Mouse (Mus musculus) olfactory bulb, adult 2 months (tissue): ENCODE measurements around the gene Atp5d. TPM values are rescaled to one million over a fixed set of nuclear protein-coding genes. Genes with fewer than 3 reads are reported as not detected.
A peak's percentile ranks its signal among the peaks of the same experiment; 100 is the strongest.

Experiments used
- H3K27ac ChIP-seq: fragments of 200-500 bp; 2 replicates; pipeline ENCODE4 v1.5.1; 2012; ENCODE audit warnings: low read depth, low read length; ENCODE audit not compliant: insufficient read depth
- H3K4me1 ChIP-seq: fragments of 200-500 bp; 2 replicates; pipeline ENCODE4 v1.6.1; 2012; ENCODE audit warnings: low read length; ENCODE audit not compliant: control insufficient read depth, insufficient read depth
- H3K4me3 ChIP-seq: fragments of 200-500 bp; 2 replicates; pipeline ENCODE4 v1.5.1; 2012; ENCODE audit warnings: mild to moderate bottlenecking, low read depth, low read length, moderate library complexity; ENCODE audit not compliant: insufficient read depth
- CTCF ChIP-seq: fragments of 200-500 bp; IDR thresholded peaks from 2 replicates; pipeline ENCODE4 v1.5.1; 2012; ENCODE audit warnings: low read depth, mild to moderate bottlenecking, low read length, moderate library complexity; ENCODE audit not compliant: insufficient read depth
- POLR2A ChIP-seq: fragments of 200-500 bp; IDR thresholded peaks from 2 replicates; pipeline ENCODE4 v1.6.1; 2012; ENCODE audit warnings: mild to moderate bottlenecking, low read depth, low read length, moderate library complexity; ENCODE audit not compliant: insufficient read depth
- WGBS: fragments of 180-500 bp; shearing (Covaris S2); methylation state at CpG from one replicate; pipeline ENCODE4 v1.1.7; 2018; 5-methylcytosine and 5-hydroxymethylcytosine counted together
- polyA plus RNA-seq: library from polyadenylated mRNA; stranded (reverse); fragments of >200 nt; gene quantifications from 2 replicates; pipeline ENCODE4 v1.2.4, GENCODE M21; 2012; ENCODE audit warnings: low replicate concordance; ENCODE audit not compliant: missing spikeins, insufficient read depth, insufficient read length

The Atp5d gene
- polyA plus RNA-seq, 1 experiment: not detected

GRCm38 (mm10) chr10:80156002-80156751, 17.7 kb downstream of the Atp5d start:
- WGBS: 73% methylated on average over 29 of the region's 29 CpGs
- Histone ChIP-seq H3K4me3 (no peak overlapping the region), H3K4me1 (peaks cover 80% of the 10 kb centered on the region)

GRCm38 (mm10) chr10:80156752-80157053, 18.3 kb downstream of the Atp5d start:
- Histone ChIP-seq H3K4me1 (peaks cover 79% of the 10 kb centered on the region), H3K27ac (peak overlapping the region; percentile 38; the same call in 1 of the 2 replicates), H3K4me3 (no peak overlapping the region)
- TF ChIP-seq POLR2A (no peak), CTCF (no peak)
- 40% methylated on average over 7 of the region's 7 CpGs for WGBS

More at GRCm38 (mm10) chr10:80156002-80156751, 17.7 kb downstream of the Atp5d start:
- TF ChIP-seq POLR2A (no peak), CTCF (no peak)
- peak overlapping the region; percentile 38; the same call in 1 of the 2 replicates for H3K27ac ChIP-seq

DNA sequence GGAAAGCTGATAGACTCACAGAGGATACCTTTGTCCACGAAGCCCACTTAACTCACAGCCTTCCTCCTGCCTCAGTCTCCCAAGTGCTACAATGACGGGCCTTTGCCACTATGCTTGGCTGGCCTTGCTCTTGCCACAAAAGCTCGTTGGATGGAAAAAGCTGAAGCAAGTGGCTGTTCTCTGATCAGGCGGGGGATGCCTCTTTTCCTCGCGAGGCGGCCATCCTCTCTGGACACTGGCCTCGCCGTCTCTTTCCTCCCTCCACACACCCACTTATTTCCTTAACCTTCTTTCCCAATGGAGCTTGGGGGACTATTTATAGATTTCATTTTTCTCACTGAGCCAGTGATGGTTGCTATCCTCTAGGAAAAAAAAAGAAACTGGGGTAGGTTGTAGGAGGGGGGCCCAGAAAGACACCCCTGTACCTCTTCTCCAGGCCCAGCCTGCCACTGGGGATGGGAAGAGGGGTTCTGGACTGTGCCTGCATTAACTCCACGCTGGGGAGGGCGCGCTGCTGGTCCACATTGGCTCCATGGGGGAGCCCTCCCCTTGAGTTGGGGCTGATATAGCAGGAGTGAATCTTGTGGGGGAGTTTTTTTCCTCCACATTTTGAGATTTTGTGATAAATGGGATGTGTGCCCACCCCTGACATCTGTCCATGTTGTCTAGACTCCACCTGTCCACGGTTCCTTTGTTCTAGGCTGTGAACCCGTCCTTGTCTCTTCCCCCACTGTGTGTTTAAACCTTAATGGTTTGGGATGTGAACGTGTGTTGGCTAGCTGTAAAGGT, 18.9 kb downstream of the Atp5d start:
- Histone ChIP-seq H3K27ac (peak overlapping the region; percentile 48), H3K4me3 (no peak overlapping the region), H3K4me1 (peaks cover 76% of the 10 kb centered on the region)
- TF ChIP-seq POLR2A (no peak), CTCF (no peak)
- 34% methylated on average over 15 of the region's 15 CpGs for WGBS

GRCm38 (mm10) chr10:80158307-80158986, 20.0 kb downstream of the Atp5d start:
- 17% methylated on average over 18 of the region's 18 CpGs for WGBS
- Histone ChIP-seq H3K4me1 (peaks cover 76% of the 10 kb centered on the region), H3K27ac (peak overlapping the region; percentile 86), H3K4me3 (no peak overlapping the region)
- TF ChIP-seq CTCF (no peak), POLR2A (no peak)

DNA sequence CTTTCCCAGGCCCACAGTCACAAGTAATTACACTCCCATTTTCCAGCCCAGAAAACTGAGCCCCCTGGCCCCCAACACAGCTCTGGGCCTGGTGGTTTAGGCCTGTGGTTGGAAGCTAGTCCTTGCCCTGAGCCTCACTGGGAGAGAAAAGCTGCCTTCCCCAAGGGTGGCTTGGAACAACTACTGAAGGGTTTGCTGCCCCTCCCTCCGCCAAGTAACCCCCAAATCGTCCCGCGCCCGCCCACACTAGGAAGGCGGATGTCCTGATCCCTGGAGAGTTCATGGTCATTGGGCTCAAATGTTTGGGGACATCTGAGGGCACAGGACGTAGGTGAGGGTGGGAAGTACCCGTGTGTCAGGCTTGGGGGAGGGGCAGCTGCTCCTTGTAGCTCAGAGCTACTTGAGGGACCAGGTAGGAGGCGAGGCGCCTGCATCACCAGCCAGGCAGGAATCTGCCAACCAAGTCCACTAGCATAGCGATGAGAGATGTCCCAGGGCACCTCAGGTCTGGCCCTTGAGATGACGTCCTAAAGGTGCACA, 20.7 kb downstream of the Atp5d start:
- Histone ChIP-seq H3K4me3 (peak overlapping the region; percentile 46), H3K4me1 (peaks cover 76% of the 10 kb centered on the region), H3K27ac (peak overlapping the region; percentile 86)
- TF ChIP-seq POLR2A: no peak
- no peak for TF ChIP-seq CTCF
- 9% methylated on average over 12 of the region's 12 CpGs for WGBS

DNA sequence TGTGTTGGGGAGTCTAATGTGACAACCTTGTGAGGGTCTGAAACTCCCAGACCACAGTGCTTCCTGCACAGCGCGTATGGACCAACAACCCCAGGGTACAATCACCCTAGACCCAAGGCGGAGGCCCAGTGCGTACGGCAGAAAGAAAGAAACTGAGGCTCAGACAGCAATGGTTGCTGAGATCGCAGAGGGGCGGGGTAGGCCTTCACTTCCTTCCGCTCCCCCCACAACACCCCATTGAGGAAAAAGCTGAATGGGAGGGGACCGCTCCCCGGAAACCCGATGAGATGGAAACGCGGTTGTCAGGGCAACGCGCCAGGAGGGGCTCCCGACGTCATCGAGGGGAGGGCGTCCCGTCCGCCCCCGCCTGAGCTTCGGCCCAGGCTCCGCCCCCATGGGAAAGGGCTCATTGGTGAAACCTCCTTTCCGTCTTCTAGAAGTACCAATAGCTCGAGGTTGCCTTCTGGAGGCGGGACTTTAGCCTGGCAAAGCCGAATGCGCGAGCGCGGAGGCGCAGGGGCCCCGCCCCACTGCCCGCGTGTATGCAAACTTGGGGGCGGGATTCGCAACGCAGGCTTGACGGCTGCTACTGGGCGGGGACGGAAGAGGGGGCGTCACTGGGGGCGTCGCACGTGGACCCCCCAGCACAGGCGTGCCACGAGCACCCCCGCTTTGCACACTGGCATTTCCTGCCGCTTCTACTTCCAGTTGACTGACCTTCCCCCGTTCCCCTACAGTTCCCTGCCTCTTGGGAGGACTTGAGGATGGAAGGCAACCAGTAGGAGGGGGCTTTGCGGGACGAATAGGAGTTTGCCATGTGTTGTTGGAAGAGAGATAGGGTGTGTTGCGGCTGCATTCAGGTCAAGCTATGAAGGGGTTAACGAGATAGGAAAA, 21.4 kb downstream of the Atp5d start:
- peaks cover 83% of the 10 kb centered on the region for H3K4me1 ChIP-seq

DNA sequence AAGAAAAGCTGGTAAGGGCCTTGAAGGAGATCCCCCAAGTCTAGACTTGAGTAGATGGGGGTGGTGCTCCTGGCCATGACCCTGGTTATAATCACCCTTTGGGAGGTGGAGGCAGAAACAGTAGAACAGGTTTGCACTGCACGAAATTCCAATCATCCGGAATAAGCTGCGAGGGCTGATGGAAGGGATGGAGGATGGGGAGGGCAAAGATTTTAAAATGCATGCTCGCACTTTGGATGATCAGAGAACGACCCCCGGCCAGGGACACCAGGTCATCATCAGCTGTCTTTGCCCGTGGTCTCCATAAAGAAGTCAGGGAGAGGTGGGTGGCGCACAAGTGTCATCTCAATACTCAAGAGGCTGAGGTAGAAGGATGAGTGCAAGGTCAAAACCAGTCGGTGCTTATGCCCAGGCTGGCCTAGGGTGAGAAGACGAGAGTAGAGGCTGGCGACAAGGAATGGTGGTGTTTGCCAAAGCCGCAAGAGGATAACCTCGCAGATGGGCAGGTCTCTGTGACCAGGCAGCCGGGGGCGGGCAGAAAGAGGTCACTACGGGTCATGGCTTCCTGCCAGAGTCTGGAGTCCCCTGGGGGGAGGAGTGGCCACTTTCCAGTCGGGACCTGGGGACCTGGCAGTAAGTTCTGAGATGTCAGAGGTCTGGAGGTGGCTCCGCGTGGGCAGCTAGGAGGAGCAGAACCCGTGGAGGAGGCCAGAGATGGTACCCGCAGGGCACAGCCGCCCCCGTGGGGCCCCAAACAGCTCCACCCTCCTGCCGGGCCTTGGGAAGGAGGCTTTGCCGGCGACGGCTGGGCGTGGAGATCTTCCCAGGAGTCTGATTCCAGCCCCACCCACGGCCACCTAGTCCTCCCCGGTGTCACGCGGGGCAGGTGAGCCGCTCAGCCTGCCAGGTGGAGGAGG, 22.3 kb downstream of the Atp5d start:
- H3K4me3 ChIP-seq: peak overlapping the region; percentile 49; the same call in 1 of the 2 replicates
- H3K27ac ChIP-seq: peak overlapping the region; percentile 74
- TF ChIP-seq POLR2A: no peak
- no peak for TF ChIP-seq CTCF
- WGBS: 7% methylated on average over 33 of the region's 33 CpGs
- peaks cover 88% of the 10 kb centered on the region for H3K4me1 ChIP-seq

More for the DNA sequence above, 21.4 kb downstream of the Atp5d start:
- WGBS: under 1% methylated on average over 55 of the region's 55 CpGs
- Histone ChIP-seq H3K27ac (peak overlapping the region; percentile 86), H3K4me3 (peak overlapping the region; percentile 49)
- TF ChIP-seq POLR2A (0 out of 2 replicates have a peak, but pooled peaks have one; percentile 32), CTCF (no peak)
